Mouse (Mus musculus) ES-Bruce4 (cell line): Measurements from ENCODE around the gene Gm20441. TPM values are rescaled to one million over a fixed set of nuclear protein-coding genes. Genes with fewer than 3 reads are reported as not detected.

ENCODE experiments used
- H3K27ac ChIP-seq: 2 replicates; pipeline ENCODE4 v1.5.1; 2012; ENCODE audit warnings: low read length, inconsistent platforms; ENCODE audit not compliant: insufficient read depth
- H3K27me3 ChIP-seq: 2 replicates; pipeline ENCODE4 v1.6.1; 2012; ENCODE audit warnings: mild to moderate bottlenecking, low read length, inconsistent platforms; ENCODE audit not compliant: control insufficient read depth, poor library complexity, insufficient read depth, severe bottlenecking
- H3K36me3 ChIP-seq: 2 replicates; pipeline ENCODE4 v1.6.1; 2012; ENCODE audit warnings: inconsistent platforms, mild to moderate bottlenecking, low read length, moderate library complexity; ENCODE audit not compliant: control insufficient read depth, poor library complexity, insufficient read depth, severe bottlenecking
- H3K4me1 ChIP-seq: one replicate; pipeline ENCODE4 v1.8.1; 2011; ENCODE audit warnings: low read length; ENCODE audit not compliant: control insufficient read depth, insufficient read depth
- H3K4me3 ChIP-seq: 2 replicates; pipeline ENCODE4 v1.5.1; 2011; ENCODE audit warnings: low read depth, mild to moderate bottlenecking, low read length
- H3K9ac ChIP-seq: 2 replicates; pipeline ENCODE4 v1.6.1; 2012; ENCODE audit warnings: low read depth, mild to moderate bottlenecking, inconsistent platforms; ENCODE audit not compliant: poor library complexity, severe bottlenecking
- H3K9me3 ChIP-seq: replicated peaks from 2 replicates; pipeline ENCODE4 v1.6.1; 2012; ENCODE audit warnings: mild to moderate bottlenecking, low read length, inconsistent platforms; ENCODE audit not compliant: control insufficient read depth, poor library complexity, insufficient read depth, severe bottlenecking
- CTCF ChIP-seq: IDR thresholded peaks from one replicate; pipeline ENCODE4 v1.8.1; 2011; ENCODE audit warnings: low read depth, low read length
- EP300 ChIP-seq: IDR thresholded peaks from 2 replicates; pipeline ENCODE4 v1.6.1; 2011; ENCODE audit warnings: low read depth, low read length; ENCODE audit not compliant: insufficient read depth
- POLR2A ChIP-seq: IDR thresholded peaks from one replicate; pipeline ENCODE4 v1.8.1; 2011; ENCODE audit warnings: low read length; ENCODE audit not compliant: insufficient read depth
- polyA plus RNA-seq: library from polyadenylated mRNA; stranded (reverse); fragments of >200 nt; gene quantifications from 2 replicates; pipeline ENCODE4 v1.2.4, GENCODE M21; 2011; ENCODE audit warnings: low read depth; ENCODE audit not compliant: missing spikeins, insufficient read depth, insufficient read length

Gm20441 gene
- polyA plus RNA-seq, 1 experiment, result not detected

DNA sequence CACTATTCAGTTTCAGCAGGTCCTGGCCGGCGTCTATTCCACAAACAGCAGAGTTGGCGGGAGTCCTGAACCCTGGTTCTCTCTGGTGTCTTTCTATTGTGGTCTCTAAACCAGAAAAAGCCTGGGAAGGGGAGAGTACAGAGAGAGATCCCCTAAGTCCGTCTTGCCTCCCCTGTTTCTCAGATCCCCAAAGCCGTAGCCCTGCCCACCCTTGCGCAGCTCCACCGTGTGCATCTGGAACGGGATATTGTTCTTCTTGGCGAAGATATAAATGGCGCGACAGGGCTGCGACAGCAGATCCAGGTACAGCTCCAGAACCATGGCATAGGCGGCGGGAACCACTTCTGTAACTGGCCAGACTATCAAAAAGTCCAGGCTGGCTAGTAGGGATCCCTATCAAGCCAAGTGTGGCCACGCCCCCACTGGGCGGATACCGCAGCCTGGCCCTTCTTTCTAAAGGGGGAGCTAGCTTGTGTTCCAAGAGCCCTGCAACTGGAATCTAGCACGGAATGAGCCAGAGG lies 17.5 kb upstream of the Gm20441 start, which contains the start of gene Gstt1:
Gene Gstt1, minus strand, starts transcription at position 409 of the 521 bp plus-strand sequence.
- Histone ChIP-seq H3K4me3 (peak within 1 kb of the TSS; percentile 77), H3K9ac (peak within 1 kb of the TSS; percentile 30), H3K27ac (no peak within 1 kb of the TSS), H3K4me1 (no peaks in the 10 kb centered on the region), H3K36me3 (no peaks in the 10 kb centered on the region), H3K27me3 (no peaks in the 10 kb centered on the region), H3K9me3 (no peaks in the 10 kb centered on the region)
- TF ChIP-seq POLR2A (no peak), CTCF (no peak), EP300 (no peak)

DNA sequence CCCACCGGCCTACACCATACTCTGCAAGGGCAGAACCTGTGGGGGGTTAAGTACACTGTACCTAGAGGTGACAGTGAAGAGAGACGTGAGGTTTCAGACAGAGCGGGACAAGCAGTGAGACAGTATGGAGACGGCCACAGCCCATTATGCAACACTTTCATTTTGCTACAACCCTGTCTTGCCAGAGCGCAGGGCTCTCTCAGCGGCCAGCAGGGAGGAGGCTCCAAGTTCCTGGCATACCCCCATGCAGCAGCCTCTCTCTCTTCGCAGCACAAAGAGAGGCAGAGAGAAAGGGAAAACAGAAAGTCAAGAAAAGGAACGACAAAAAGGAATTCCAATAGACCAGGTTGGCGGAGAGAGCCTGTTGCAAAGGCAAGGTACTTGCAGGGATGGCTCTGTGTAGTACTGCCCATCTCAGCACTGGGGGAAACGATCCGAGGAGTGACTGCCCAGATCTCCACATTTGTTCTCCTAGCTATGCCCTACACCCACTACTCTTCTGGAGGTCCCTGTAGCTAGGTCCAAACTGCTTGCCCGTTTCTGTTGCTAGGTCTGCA lies 16.9 kb upstream of the Gm20441 start:
- Histone ChIP-seq H3K27ac (no peak overlapping the region), H3K4me3 (peak overlapping the region; percentile 77), H3K4me1 (no peaks in the 10 kb centered on the region), H3K36me3 (no peaks in the 10 kb centered on the region), H3K9ac (peak overlapping the region; percentile 30), H3K27me3 (no peaks in the 10 kb centered on the region), H3K9me3 (no peaks in the 10 kb centered on the region)
- TF ChIP-seq CTCF (no peak), EP300 (no peak), POLR2A (no peak)

DNA sequence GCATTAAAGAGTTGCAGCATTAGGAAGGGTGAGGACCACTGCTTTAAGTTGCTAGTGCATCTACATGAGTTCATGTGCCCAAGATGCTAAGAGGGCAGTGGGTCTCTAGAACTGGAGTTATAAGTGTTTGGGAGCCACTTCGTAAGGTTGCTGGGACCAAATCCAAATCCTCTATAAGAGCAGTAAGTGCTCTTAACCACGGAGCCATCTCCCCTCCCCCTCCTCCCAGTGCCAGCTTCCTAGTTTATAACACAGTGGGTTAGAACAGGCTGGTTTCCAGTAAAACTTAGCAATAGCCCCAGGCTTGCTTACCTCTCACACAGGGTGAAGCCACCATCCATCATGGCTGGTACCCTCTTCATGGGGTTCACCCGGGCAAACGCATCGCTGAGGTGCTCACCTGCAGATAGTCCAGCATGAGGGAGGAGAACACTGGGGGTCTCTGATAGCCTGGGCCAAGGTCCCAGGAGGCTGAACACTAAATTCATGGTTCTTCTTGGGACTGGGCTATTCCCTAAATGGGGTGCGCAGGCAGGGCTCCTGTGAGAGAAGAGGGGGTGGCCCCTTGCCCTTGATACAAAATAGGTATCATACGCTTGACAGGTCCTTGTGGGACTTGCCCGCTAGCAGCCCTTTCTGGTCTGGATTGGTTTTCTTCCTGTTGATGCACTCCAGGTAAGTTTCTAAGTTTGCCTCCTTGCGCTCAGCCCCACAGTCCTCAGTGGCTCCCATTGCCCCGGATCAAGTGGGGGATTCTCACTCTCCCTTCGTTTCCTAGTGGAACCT lies 16.2 kb upstream of the Gm20441 start:
- Histone ChIP-seq H3K9ac (peak overlapping the region; percentile 30), H3K4me3 (no peak overlapping the region), H3K9me3 (no peaks in the 10 kb centered on the region), H3K27me3 (no peaks in the 10 kb centered on the region), H3K4me1 (no peaks in the 10 kb centered on the region), H3K27ac (no peak overlapping the region), H3K36me3 (no peaks in the 10 kb centered on the region)
- TF ChIP-seq EP300 (no peak), CTCF (no peak), POLR2A (no peak)

DNA sequence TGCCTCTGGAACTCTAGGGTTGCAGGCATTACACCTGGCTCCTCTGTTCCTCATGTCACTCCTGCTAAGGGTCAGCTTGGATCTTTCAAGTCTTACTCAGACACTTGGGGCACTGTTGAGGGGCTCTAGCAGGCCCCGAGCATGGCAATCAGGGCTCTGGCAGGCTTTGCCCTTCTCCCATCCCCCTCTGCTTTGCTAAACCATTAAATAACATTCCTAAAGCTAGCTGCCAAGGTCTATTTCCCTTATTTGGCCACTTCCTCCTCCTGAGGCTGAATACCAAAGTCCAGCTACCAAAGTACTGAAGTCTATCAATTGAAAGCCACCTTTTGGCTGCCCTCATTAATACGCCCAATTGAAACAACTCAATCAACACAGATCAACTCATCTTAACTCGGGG lies 14.1 kb upstream of the Gm20441 start:
- Histone ChIP-seq H3K4me3 (no peak overlapping the region), H3K36me3 (no peaks in the 10 kb centered on the region), H3K9ac (no peak overlapping the region), H3K4me1 (no peaks in the 10 kb centered on the region), H3K27me3 (no peaks in the 10 kb centered on the region), H3K27ac (no peak overlapping the region), H3K9me3 (no peaks in the 10 kb centered on the region)
- TF ChIP-seq EP300, result no peak
- TF ChIP-seq CTCF, result no peak
- no peak for TF ChIP-seq POLR2A

DNA sequence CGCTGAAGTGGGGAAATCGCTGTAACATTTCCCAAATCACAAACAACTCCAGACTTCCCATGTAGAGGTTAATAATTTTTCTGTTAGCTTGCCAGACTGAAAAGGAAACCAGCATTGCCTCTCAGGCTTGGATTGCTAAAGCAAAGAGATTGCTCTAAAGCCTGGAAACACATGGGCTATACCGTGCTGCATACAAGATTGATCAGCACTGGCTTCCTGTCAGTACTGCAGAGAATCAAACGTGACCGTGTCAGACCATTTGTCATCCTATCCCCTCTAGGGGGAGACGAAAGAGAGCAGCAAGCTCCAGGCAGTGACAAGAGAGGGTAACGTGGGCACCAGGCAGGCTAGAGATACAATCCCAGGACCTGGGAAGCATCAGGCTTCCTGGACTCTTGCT lies 10.0 kb upstream of the Gm20441 start:
- H3K27ac ChIP-seq, result no peak overlapping the region

DNA sequence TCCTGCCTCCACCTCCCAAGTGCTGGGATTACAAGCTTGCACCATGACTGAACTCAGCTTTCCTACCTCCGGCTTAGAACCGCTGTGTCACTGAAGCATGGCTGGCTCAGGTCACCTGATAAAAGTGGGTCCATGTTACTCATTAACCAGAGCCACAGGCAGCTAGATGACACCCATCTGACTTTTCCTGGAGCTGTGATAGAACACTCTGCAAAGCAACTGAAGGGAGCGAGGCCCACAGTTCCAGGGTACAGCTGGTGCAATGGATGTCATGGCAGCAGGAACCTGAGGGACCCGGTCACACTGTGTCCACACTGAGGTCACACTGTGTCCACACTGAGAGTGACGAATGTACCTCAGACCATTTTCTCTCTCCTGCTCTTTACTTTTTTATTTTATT lies 9.1 kb upstream of the Gm20441 start:
- H3K9me3 ChIP-seq, result no peaks in the 10 kb centered on the region
- no peaks in the 10 kb centered on the region for H3K36me3 ChIP-seq
- no peak overlapping the region for H3K4me3 ChIP-seq
- no peak overlapping the region for H3K27ac ChIP-seq
- TF ChIP-seq CTCF (no peak), EP300 (no peak), POLR2A (no peak)
- H3K27me3 ChIP-seq, result no peaks in the 10 kb centered on the region
- no peak overlapping the region for H3K9ac ChIP-seq
- H3K4me1 ChIP-seq, result no peaks in the 10 kb centered on the region

More for the DNA sequence above, 10.0 kb upstream of the Gm20441 start:
- no peaks in the 10 kb centered on the region for H3K9me3 ChIP-seq
- H3K4me1 ChIP-seq, result no peaks in the 10 kb centered on the region
- no peaks in the 10 kb centered on the region for H3K36me3 ChIP-seq
- H3K27me3 ChIP-seq, result no peaks in the 10 kb centered on the region
- TF ChIP-seq CTCF (no peak), POLR2A (no peak), EP300 (no peak)
- no peak overlapping the region for H3K4me3 ChIP-seq
- no peak overlapping the region for H3K9ac ChIP-seq
